In genomic region chr19:57079606-57079981, GRCm38 (mm10) we compare ENCODE assay signal across 13 mouse cellular contexts.
DNase-seq lines count a peak whose midpoint lies in the region; ATAC-seq and TF ChIP-seq lines count a peak whose summit lies in the region.
"Had no signal": no experiment of that assay in that cellular context is flagged by ENCODE, and none has a peak within 500 bp of the region (broad histone marks: within the 10 kb centered on the region; RNA-seq: fewer than 3 reads in every experiment).

No protein-coding gene starts in this region.

- no peak overlapping the region for H3K4me3 ChIP-seq in heart, adult 2 months
- no peak overlapping the region for H3K4me3 ChIP-seq in kidney, postnatal 0 days (replicated peaks; ENCODE audit: low read depth, low read length)

- TF ChIP-seq POLR2A in heart, adult 2 months (IDR thresholded peaks at IDR 0.05; ENCODE audit: insufficient read depth, low read depth, low read length): no peak

- TF ChIP-seq EP300 in heart, adult 2 months (IDR thresholded peaks at IDR 0.05; ENCODE audit: insufficient read depth, low read depth, low read length): no peak; the same call in 1 of the 2 replicates

- no peaks in the 10 kb centered on the region for H3K27me3 ChIP-seq in heart, adult 2 months (ENCODE audit: control insufficient read depth, insufficient read depth, low read length)
- H3K27me3 ChIP-seq in kidney, postnatal 0 days (ENCODE audit: insufficient read depth, low read length): no peaks in the 10 kb centered on the region

- H3K4me1 ChIP-seq in heart, adult 2 months (ENCODE audit: control insufficient read depth, insufficient read depth, low read length): peaks cover 33% of the 10 kb centered on the region
- peaks cover 6% of the 10 kb centered on the region; the same call in 1 of the 2 replicates for H3K4me1 ChIP-seq in kidney, postnatal 0 days (replicated peaks; ENCODE audit: insufficient read depth, low read length)

- no peak overlapping the region for H3K9ac ChIP-seq in heart, adult 2 months (ENCODE audit: low read depth, low read length)
- no peak overlapping the region for H3K9ac ChIP-seq in kidney, postnatal 0 days (ENCODE audit: low read depth, low read length)
- H3K9ac ChIP-seq: forebrain, postnatal 0 days had no signal

- no peak for TF ChIP-seq CTCF in heart, adult 2 months (IDR thresholded peaks at IDR 0.05)
- TF ChIP-seq CTCF in kidney, postnatal 0 days (IDR thresholded peaks at IDR 0.05; ENCODE audit: low read depth): no peak

- no peak for ATAC-seq in kidney, postnatal 0 days (replicated peaks; ENCODE audit: low FRiP score, low read depth)
- peak; percentile 50 for ATAC-seq in common myeloid progenitor, adult 5-6 weeks (replicated peaks; ENCODE audit: low read depth, poor library complexity, severe bottlenecking)
- ATAC-seq in megakaryocyte progenitor cell, adult 5-6 weeks (replicated peaks; ENCODE audit: poor library complexity): peak; percentile 54

- intact Hi-C loops in heart, adult 2 months (cut with DNase I): no loop called here
- intact Hi-C loops in heart, postnatal 10 days (cut with DNase I): no loop called here

- DNase-seq in heart, adult 2 months: no peak
- DNase-seq in heart, postnatal 10 days: no peak
- no peak for DNase-seq in kidney, postnatal 0 days (ENCODE audit: low spot score)
- no peak for DNase-seq in kidney, adult 11 months
- DNase-seq in left cerebral cortex, adult 8-10 months (ENCODE audit: low spot score in 2 of 2): no peak
- no peak for DNase-seq in cerebellum, adult 9-10 months
- DNase-seq: B cell, adult 2 months; cerebellum, adult 8-10 months; lung, postnatal 14 days had no signal

- H3K27ac ChIP-seq in heart, adult 2 months: peak overlapping the region; percentile 78
- 0 out of 2 replicates have a peak overlapping the region, but pooled peaks have one; percentile 31 for H3K27ac ChIP-seq in kidney, postnatal 0 days

- WGBS in heart, adult 2 months: 46% methylated on average over 3 of the region's 3 CpGs
- 81% methylated on average over 3 of the region's 3 CpGs for WGBS in kidney, postnatal 0 days

- peaks cover 53% of the 10 kb centered on the region for H3K36me3 ChIP-seq in heart, adult 2 months (ENCODE audit: control insufficient read depth, insufficient read depth, low read length)
- 0 out of 2 replicates have a peak, but pooled peaks cover 5% of the 10 kb centered on the region for H3K36me3 ChIP-seq in kidney, postnatal 0 days (ENCODE audit: insufficient read depth, low read length)

- peaks cover 4% of the 10 kb centered on the region for H3K79me2 ChIP-seq in heart, adult 2 months (replicated peaks; ENCODE audit: control insufficient read depth, insufficient read depth, low read length)

- H3K9me3 ChIP-seq in kidney, postnatal 0 days (replicated peaks; ENCODE audit: low read length): no peaks in the 10 kb centered on the region

- H3K4me2 ChIP-seq in kidney, postnatal 0 days (ENCODE audit: low read length): no peak overlapping the region
- H3K4me2 ChIP-seq: liver, embryonic 11.5 days had no signal
